Mouse (Mus musculus) adipose tissue, adult 10 weeks (tissue): Measurements from ENCODE around the gene Acad9. TPM values are rescaled to one million over a fixed set of nuclear protein-coding genes. Genes with fewer than 3 reads are reported as not detected.

ENCODE experiments used
- polyA plus RNA-seq: library from polyadenylated mRNA; stranded (reverse); fragments of 350-450 nt; fragmentation: Illumina TruSeq; extraction: RNeasy Lipid Tissue Mini Kit (QIAGEN cat#74804); gene quantifications from one replicate; pipeline ENCODE4 v1.2.3, GENCODE M21; 2014; ENCODE audit warnings: low read depth, low replicate concordance

The Acad9 gene
- polyA plus RNA-seq, result 43.0 TPM

GRCm38 (mm10) chr3:36065843-36066651 lies at the start of gene Acad9:
Gene Acad9, plus strand, starts transcription at chr3:36065979.

GRCm38 (mm10) chr3:36053447-36053846 lies 12.3 kb upstream of the Acad9 start, which contains the start of gene Ccdc144b:
Gene Ccdc144b, minus strand, starts transcription at chr3:36053547.

Other genes with a start within 250 kb of the Acad9 start
- 59.6 TPM for gene Dcun1d1, start 128.5 kb upstream of the Acad9 start, polyA plus RNA-seq
- gene Mccc1, start 65.3 kb upstream of the Acad9 start, polyA plus RNA-seq, result 76.3 TPM
- gene Ccdc144b, start 12.4 kb upstream of the Acad9 start, polyA plus RNA-seq, result 0.53 TPM
- 6.2 TPM for gene D3Ertd254e, start 85.0 kb downstream of the Acad9 start, polyA plus RNA-seq
- not detected for gene Qrfpr, start 156.3 kb downstream of the Acad9 start, polyA plus RNA-seq